Mouse (Mus musculus) kidney, postnatal 14 days (tissue): Measurements from ENCODE around the gene Slc10a1.

Experiments
- DNase-seq: peaks from one replicate; pipeline ENCODE4 v3.0.0; 2022; ENCODE audit warnings: mixed read lengths

The Slc10a1 gene

GRCm38 (mm10) chr12:80968605-80969004 is at the start of gene Slc10a1:
Slc10a1 (minus strand) TSS chr12:80968705.
- DNase-seq, result no peak

GRCm38 (mm10) chr12:81017624-81018023 is 49.1 kb upstream of the Slc10a1 start:
- no peak for DNase-seq

GRCm38 (mm10) chr12:81013496-81013895 is 45.0 kb upstream of the Slc10a1 start:
- no peak for DNase-seq

- DNase-seq, result no peak
Observed at GRCm38 (mm10) chr12:81011994-81012393, 43.5 kb upstream of the Slc10a1 start.

GRCm38 (mm10) chr12:81009813-81010212 is 41.3 kb upstream of the Slc10a1 start:
- DNase-seq, result no peak

GRCm38 (mm10) chr12:81002841-81003635 is 34.5 kb upstream of the Slc10a1 start:
- no peak for DNase-seq

- no peak for DNase-seq
Observed at GRCm38 (mm10) chr12:81000924-81001323, 32.4 kb upstream of the Slc10a1 start.

GRCm38 (mm10) chr12:80998528-80999221 is 30.2 kb upstream of the Slc10a1 start:
- no peak for DNase-seq

GRCm38 (mm10) chr12:80997652-80998051 is 29.1 kb upstream of the Slc10a1 start:
- DNase-seq, result no peak

- no peak for DNase-seq
Observed at GRCm38 (mm10) chr12:80995326-80995725, 26.8 kb upstream of the Slc10a1 start.

GRCm38 (mm10) chr12:80993773-80994172 is 25.3 kb upstream of the Slc10a1 start:
- no peak for DNase-seq

GRCm38 (mm10) chr12:80992540-80993122 is 24.1 kb upstream of the Slc10a1 start:
- no peak for DNase-seq

GRCm38 (mm10) chr12:80991806-80992205 is 23.3 kb upstream of the Slc10a1 start:
- no peak for DNase-seq

GRCm38 (mm10) chr12:80990901-80991445 is 22.5 kb upstream of the Slc10a1 start:
- no peak for DNase-seq

GRCm38 (mm10) chr12:80988286-80988685 is 19.8 kb upstream of the Slc10a1 start:
- DNase-seq, result no peak

- no peak for DNase-seq
Observed at GRCm38 (mm10) chr12:80986628-80987027, 18.1 kb upstream of the Slc10a1 start.

GRCm38 (mm10) chr12:80983695-80984094 is 15.2 kb upstream of the Slc10a1 start:
- DNase-seq, result no peak

- peak; percentile 73 for DNase-seq
Observed at GRCm38 (mm10) chr12:80982326-80982725, 13.8 kb upstream of the Slc10a1 start.

- DNase-seq, result no peak
Observed at GRCm38 (mm10) chr12:80975939-80976671, 7.6 kb upstream of the Slc10a1 start.

- DNase-seq, result no peak
Observed at GRCm38 (mm10) chr12:80971756-80972155, 3.3 kb upstream of the Slc10a1 start.

- DNase-seq, result no peak
Observed at GRCm38 (mm10) chr12:80970181-80970705, 1.7 kb upstream of the Slc10a1 start.

- DNase-seq, result no peak
Observed at GRCm38 (mm10) chr12:80967918-80968317, 587 bp downstream of the Slc10a1 start.
